Mouse (Mus musculus) induced T-regulatory cell, adult 2 months (primary cell): ENCODE data around the gene Zc3h7b.
A peak's percentile ranks its signal among the peaks of the same experiment; 100 is the strongest.

Experiments
- DNase-seq: peaks from one replicate; pipeline ENCODE4 v3.0.0-alpha.2; 2012; ENCODE audit warnings: low read depth

Zc3h7b gene

DNA sequence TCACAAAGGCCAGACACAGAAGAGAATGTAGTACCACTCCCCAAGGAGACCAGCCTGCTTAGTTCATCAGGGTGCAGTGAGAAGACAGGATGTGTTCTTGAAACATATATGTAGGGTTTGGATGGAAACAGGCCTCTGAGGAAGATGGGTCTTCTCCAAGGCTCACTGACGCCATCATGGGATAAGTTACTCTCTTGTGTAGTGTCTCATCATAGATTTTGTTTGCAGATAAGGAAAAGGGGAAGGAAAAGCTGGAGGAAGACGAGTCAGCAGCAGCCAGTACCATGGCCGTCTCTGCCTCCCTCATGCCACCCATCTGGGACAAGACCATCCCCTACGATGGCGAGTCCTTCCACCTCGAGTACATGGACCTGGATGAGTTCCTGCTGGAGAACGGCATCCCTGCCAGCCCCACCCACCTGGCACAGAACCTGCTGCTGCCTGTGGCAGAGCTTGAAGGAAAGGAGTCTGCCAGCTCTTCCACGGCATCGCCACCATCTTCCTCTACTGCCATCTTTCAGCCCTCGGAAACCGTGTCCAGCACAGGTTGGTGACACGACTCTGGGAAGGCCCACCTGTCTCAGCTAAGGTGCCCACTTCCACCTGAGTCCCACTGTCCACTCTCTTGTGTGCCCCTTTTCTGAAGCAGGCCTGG, 70.0 kb downstream of the Zc3h7b start:
- DNase-seq = no peak

DNA sequence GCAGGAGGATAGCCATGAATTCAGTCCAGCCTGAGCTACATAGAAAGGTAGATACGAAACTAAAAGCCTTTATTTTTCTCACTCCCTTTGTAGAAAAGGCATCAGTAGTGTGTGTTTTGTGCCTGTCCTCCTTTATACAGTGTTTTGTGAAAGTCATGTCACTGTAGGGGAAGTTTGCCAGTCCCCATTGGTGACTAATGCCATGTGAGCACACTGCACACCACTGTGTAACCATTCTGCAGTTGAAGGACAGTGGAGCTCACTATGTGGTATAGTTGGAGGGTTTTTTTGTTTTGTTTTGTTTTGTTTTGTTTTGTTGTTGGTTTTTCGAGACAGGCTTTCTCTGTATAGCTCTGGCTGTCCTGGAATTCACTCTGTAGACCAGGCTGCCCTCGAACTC, 73.5 kb downstream of the Zc3h7b start:
- DNase-seq = no peak

DNA sequence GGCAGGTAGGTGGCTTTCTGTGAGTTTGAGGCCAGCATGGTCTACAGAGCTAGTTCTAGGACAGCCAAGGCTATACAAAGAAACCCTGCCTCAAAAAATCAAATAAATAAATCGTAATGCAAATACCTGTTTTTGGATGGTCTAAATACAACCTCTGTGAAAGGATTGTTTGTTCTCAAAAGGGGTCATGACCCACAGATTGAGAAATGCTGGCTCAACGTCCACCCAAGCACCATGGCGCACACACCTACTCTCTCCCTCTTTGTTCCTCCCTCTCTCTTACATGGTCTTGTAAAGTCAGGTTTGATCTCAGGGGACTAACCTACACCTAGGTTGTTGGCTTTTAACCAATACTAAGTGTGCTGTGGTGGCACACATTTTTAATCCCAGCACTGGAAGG, 77.8 kb downstream of the Zc3h7b start:
- DNase-seq = no peak

DNA sequence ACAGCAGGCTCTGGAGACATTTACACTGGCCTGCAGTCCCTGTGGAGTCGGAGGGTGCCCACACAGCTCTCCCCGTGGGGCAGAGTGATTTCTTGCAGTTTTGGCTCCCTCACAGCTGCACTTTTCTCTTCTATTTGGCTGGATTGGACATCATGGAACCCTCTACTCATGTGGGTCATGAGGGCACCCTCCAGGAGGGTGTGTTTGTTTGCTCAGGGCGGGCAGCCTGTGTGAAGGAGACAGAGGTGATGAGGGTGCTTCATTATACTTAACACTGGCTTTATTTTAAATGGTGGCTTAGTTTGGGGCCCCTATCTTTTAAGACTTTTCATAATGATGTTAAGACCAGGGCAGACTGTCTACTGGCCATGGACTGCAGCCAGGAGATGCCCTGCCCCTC, 80.0 kb downstream of the Zc3h7b start:
- DNase-seq = no peak

DNA sequence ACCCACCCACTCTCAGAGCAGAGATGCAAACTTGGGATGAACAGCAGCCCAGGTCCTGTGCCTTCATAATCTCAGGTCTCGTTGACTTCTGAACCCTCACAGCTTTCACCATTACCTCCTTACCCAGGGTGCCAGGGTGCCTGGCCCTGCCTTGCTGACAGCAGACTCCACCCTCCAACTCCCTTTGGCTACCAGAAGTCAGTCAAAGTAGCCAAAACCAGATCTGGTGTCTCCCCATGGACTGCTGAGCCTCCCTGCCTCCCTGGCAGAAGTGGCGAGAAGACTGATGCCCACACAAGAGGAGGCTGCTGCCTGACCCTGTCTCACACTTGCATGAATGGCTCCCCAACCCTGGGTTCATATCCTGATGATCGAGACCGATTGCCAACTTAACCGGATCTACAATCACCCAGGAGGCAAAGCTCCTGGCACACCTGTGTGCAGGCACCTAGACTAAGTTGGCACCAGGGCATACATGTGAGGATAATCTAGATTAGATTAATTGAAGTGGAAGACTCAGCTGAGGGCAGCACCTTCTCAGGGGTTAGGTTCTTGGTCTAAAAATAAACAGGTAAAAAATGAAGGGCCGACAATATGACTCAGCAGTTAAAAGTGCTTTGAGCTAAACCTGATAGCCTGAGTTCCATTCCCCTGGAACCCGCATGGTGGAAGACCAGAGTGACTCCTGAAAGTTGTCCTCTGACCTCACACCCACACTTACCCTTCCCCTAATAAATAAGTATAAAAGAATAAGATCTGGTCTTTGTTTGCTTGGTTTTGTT, 83.8 kb downstream of the Zc3h7b start:
- no peak for DNase-seq

DNA sequence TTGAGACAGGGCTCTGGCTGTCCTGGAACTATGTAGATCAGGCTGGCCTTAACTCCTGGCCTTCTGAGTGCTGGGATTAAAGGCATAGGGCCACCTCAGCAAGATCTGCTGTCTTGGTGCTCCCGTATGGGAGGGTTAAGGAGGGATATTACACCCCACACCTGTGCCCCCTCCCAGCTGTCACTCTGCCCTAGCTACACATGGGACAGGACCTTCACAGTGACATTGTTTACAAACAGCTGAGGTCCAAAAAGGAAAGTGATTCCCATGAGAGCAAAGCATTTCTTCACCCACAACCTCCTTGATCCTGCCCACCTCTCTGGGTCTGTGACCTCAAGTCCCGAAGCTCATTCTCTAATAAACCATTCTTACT, 84.3 kb downstream of the Zc3h7b start:
- DNase-seq = no peak

DNA sequence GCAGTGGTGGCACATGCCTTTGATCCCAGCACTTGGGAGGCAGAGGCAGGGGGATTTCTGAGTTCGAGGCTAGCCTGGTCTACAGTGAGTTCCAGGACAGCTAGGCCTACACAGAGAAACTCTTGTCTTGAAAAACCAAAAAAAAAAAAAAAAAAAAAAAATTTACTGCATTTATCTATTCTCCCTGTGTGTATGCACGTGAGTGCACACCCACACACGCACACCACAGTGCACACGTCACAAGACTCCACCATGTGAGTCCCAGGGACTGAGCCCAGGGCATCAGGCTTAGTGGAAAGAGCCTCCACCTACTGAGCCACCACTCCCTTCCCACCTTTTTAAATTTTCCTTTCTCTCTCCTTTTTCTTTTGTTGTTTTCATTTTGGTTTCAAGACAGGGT, 85.7 kb downstream of the Zc3h7b start:
- no peak for DNase-seq

DNA sequence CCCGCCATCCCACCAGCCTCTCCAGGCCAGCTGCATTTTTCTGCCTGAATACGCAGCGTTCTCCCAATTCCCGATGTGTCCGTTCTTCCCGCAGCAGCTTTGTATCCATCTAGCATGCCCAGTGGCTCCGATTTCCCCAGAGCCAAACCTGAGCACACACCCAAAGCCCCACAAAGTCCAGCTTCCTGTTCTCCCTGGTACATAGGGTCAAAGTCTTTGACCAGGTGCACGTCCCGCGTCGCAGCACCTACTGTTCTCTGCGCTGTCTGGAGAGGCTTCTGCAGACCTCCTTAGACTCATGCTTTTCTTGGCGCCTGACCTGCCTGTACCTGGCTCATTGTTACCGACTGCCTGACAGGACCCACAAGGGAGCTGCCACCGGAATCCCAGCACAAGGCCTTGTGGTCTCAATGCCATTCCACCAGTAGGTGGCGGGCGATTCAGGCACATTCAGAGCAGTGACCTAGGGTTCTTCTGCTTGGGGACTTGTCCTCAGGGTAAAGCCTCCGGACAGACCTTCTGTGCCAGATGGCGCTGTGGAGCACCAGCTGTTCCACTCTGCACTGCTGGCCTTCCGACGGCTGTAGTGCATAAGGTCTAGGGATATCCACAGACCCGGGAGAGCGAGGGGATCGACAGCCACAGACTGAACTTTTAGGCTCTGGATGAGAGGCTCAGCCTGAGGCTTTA, 86.4 kb downstream of the Zc3h7b start:
- DNase-seq = peak; percentile 93

DNA sequence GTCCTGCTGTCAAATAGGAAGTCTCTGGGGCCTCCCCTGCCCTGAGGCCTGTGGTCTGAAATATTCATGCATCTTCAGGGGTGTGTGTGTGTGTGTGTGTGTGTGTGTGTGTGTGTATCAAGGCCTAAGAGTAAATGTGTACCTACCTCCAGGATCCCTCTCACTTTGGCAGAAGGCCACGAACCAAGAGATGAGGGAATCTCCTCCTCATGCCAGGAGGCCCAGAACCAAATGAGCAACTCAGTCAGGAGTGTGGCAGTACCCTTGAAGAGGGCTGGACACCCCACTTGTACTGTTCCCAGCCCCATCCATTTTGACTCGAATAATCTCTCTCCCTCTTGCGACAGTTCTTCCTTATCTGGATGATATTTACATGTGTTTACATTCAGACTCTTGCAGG, 87.4 kb downstream of the Zc3h7b start:
- DNase-seq = no peak

DNA sequence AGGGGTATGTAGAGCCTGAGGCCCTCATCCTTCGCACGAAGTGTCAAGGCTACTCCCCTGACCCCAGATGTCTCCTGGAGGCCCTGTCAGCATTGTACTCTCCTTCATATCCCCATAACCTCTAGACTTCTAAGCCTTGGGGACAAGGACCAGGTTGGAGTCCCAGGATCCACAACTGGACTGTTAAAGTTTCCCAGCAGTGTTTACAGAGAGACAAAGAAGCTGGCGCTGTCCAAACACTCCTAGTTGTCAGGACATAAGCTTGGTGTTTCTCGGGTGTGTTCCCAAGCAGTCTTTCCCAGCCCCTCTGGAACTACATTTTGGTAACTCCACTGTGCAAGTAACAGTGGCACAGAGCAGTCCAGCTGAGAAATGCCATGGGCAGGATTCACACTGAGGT, 88.6 kb downstream of the Zc3h7b start:
- no peak for DNase-seq

DNA sequence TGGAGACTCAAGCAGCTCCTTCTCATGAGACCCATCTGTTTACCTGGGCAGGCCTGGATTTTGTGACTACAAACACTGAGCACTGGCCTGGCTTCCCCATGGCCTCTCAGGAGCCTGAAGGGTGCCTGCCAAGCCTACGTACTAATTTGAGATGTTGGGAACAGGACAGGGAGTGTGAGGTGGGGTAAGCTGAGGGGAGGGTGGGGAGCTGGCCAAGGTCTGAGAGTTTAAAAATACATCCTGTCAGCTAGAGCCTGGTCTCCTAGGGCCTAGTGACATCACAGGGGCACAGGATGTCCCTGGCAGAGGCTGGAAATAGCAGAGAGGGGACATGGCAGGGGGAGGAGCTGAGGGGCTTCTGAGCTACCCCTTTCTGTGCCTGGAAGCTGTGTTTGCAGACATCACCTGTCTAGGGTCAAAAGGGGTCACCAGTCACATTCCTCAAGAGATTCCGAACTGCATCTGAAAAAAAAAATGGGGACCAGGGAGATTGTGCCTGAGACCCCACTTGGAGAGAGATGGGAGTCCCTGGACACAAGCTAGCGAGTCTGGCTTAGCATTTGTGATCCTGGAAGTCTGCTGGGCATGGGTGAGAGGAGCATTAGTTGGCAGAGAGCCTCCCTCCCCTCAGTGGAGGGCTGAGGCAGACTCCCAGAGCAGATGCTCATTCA, 89.4 kb downstream of the Zc3h7b start:
- DNase-seq = no peak

DNA sequence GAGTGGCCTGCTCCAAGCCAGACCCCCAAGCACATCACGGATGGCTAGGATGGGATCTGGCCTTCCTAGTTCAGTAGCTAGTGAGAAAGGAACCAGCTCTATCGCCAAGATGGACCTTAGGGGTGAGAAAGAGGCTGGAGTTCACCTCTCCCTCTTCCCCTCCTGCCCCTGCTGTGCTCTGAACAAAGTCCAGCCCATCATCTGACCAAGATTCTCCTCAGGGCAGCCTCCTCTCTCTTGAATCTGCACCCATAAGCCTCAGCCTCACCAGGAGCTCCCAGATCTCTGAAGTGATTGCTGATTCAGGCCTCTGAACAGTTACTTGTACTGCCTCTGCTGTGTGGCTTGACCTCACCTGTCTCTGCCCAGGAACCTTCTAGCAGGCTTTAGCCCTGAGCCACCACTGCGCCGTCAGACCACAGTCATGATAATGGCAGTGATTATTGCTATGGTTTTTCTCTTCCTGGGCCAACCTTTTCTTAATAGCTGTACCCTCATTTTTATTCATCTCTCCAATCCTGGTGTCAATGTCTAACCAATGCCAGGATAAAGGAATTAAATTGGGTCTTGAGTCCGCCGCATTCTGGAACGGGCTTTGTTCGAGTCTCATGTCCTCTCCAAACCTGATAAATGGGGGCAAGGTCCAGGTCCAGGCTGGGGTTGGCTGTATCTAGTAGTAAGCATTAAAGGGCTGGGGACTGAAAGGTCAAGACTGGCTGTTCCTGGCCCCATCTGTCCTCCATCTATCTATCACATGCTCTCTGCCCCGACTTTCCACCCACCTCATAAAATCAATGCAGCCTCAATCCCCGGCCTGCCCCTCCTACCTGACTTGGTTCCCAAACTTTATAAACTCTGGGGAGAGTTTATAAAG, 90.4 kb downstream of the Zc3h7b start:
- no peak for DNase-seq

DNA sequence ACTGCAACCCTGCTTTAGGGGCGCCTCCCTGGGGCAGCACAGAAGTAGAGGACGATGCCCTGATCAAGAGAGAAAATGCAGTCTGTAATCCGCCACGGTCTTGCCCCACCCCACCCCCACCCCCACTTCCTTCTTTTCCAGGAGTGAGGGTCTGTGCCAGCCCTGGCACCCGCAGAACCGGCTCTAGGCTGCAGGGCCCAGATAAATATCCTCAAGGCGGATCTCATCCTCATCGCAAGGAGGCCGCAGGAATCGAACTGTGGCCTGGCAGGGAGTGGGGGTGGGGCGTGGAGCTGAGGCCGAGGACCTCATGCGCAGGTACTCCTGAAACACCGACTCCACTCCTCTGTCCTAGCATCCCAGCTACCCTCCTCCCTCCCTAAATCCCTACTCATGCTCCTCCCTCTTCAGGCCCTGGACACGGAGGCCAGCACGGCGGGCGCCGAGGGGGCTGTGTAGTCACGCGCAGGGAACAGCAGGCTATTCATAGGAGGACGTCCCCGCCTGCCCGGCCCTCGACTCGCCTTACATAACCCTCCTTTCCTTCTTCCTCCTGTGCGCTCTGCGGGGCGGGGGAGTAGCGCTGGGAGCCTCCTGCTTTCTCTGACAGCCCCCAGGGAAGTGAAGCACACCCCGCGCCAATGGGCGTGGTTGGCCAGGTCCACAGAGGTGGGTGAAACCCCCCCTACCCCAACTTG, 91.4 kb downstream of the Zc3h7b start:
- no peak for DNase-seq

DNA sequence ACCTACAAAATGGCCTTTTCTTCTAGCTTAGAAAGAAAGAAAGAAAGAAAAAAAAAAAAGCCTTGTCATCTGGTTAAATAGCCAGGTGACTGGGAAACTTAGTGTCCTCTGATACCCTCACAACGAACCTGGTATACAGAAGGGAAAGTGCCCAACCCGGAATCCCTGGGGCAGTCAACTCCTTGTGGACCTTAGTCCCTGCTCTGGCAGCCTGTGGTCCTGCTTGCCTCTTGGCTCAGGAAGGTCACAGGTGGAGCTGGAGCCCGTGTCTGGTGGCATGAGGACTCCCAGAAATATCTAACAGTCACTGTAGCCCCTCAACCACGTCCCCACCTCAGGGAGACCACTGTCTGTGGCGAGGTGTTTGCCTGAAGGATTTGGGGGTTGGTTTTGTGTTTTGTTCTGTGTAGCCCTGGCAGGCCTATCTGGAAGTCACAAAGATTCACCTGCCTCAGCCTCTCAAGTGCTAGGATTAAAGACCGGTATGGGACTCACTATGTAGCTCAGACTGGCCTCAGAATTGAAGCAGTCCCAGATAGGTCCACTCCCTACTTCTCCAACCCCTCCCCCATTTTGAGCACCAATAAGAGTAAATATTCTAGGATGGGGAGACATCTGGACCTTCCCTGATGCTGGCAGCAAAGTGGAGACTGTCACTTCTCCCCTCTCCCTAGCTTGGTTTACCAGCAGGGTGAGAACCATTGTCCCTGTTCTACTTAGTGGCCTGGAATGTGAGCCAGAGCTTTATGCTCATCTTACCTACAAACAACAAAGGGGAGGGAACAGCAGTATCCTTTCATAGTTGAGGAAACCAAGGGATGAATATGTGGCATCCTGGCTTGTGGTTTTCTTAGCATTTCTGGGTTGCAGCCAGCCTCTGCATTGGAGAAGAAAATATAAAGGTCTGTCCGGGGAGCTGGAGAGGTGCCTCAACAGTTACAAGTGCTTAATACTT, 92.4 kb downstream of the Zc3h7b start:
- DNase-seq = no peak

DNA sequence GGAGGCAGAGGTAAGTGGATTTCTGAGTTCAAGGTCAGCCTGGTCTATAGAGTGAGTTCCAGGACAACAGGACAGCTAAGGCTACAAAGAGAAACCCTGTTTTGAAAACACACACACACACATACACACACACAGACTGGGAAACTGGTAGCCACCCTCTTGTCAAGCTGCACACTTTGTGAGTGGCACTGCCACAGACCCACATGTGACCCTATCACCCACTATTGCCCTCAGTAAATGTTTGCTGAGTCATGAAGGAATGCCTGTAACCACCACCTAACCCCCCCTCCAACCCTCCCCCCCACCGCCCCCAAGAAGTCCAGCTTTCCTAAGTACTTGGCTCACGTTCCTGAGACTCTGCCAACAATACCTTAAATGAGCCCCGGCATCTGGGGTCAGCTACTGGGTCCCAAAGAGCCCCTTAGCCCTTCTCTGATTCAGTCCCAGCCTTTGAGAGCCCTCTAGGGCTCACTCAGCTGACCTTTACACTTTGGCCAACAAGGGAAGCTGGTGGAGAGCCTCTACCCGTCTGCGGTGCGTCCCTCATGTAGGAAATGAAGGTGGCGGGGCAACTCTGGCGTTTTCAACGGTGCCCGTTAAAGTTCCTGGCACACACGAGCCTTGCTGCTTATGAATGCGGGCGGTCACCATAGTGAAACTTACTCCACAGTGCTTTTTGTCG, 93.8 kb downstream of the Zc3h7b start:
- DNase-seq = no peak

DNA sequence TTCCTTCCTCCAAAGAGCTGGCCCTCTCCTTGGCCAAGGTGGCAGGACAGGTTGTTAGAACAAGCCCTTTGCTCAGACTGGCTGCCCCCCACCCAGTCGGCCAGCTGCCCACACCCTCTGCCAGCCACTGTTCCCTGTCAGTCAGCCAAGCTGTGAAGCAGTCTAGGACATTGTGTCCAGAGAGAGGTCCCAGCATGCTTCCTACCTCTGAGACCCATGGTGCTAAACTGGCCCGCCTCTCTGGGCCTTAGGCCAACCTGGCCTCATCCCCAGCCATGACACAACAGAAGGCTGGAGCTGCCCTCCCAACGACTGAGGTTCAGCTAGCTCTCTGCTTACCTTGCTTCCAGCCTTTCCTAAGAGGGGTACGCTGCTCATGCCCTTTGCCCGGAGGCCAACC, 94.8 kb downstream of the Zc3h7b start:
- DNase-seq = no peak

DNA sequence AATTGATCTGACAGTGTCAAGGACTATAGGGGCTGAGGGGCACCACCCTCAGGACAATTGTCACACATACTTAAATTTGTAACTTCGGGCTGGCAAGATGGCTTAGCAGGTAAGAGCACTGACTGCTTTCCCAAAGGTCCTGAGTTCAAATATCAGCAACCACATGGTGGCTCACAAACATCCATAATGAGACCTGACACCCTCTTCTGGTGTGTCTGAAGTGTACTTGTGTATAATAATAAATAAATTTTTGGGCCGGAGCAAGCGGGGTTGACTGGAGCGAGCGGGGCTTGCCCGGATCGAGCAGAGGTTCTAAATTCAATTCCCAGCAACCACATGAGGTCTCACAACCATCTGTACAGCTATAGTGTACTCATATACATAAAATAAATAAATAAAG, 95.4 kb downstream of the Zc3h7b start:
- DNase-seq = no peak

DNA sequence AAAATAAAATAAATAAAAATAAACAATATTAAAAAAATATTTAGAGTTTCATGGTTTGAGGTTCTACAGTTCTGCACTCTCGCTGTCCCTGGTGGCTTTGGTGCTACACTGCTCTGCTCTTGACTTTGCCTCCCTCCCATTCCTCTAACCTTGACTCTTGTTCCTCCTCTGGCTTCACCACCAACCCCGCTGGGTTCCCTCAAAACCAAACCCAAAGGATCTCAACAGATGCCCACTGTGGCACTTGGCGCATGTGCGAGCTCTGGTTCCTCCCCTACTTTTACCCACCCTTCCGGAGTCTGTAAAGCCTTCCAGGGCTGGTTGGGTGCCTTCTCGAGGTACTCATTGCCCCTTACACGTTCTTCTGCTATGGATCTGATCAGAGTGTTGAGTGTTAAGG, 97.4 kb downstream of the Zc3h7b start:
- no peak for DNase-seq

DNA sequence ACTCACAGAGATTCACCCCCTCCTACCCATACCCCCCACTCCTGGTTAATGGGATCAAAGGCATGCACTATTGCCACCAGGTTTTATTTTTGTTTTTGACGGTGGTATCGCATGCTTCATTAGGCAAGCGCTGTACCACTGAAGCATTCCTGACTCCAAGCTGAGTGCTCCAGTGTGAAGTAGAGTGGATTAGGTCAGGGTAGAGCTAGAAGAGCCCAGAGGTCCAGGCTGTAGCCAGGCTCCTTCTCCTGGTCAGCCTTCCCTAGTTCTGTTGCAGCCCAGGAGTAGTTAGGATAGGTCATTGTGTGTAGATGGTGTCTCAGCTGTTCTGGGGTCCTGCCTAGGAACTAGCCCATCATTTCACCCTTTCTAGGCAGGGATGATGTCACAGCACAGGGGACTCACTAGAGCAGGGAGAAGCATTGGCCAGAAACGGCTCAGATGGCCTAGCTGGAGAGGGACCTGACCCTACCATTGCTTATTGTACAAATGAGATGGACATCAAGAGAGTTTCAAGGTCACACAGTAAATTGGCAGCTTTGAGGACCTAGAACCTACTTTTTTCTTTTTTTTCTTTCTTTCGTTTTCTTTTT, 100.3 kb downstream of the Zc3h7b start:
- no peak for DNase-seq
